Mouse (Mus musculus) liver, adult 10 weeks (tissue): ENCODE results near the gene Otud7a. TPM values are rescaled to one million over a fixed set of nuclear protein-coding genes. Genes with fewer than 3 reads are reported as not detected.

Experiments used
- polyA plus RNA-seq: library from polyadenylated mRNA; stranded (reverse); fragments of 350-450 nt; fragmentation: Illumina TruSeq; extraction: RNeasy Lipid Tissue Mini Kit (QIAGEN cat#74804); gene quantifications from one replicate; pipeline ENCODE4 v1.2.3, GENCODE M21; 2014; ENCODE audit warnings: low read depth, low replicate concordance

The Otud7a gene
- not detected for polyA plus RNA-seq

DNA sequence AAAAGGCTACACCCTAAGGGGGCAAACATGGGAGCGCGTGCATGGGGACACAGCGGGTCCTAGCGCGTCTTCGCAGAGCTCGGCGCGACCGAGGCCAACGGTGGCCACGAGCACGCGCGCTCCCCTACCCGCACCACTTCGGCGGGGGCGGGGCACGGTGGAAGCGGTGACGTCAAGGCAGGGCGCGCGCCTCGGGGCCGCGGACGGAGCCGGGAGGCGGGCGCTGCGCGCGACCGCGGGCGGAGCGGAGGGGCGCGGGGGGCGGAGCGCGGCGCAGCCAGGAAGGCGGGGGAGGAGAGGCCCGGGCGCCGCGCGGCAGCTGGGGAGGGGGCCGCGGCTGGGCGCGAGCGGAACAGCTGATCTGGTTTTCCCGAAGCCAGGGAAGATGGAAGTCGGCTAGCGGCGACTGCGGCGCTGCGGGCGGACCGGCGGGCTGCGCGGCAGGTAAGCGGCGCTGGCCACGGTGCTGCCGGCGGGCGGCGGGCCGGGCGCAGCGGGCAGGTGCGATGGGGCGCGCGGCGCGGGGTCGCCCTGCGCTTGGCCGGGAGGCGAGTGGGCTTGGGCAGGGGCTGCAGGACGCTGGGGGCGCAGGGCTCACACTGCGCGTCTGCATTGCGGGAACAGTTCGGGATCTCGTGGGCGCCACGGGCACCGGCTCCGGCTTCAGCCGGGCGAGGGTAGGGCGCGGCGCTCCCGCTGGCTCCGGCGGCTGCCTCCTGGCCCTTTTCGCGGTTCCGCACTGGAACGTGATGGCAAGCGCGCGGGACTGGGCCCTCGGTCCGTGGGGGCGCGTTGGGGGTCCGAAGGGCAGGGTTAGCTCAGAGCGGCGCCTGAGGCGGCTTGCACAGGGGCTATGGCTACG is at the start of gene Otud7a:
Otud7a (plus strand) TSS at position 268 of the 862 bp plus-strand sequence.

Other genes with a start within 250 kb of the Otud7a start
- gene Chrna7, start 232.2 kb upstream of the Otud7a start, polyA plus RNA-seq, result not detected